Mouse (Mus musculus) forebrain, embryonic 14.5 days (tissue): Measurements from ENCODE around the gene Emsy. TPM values are rescaled to one million over a fixed set of nuclear protein-coding genes. Genes with fewer than 3 reads are reported as not detected.

Experiments
- ATAC-seq: fragments of 200-750 bp; cut with Nextera tagmentation; 2 replicates; pipeline ENCODE4 v1.8.0; 2017; ENCODE audit warnings: mild to moderate bottlenecking, moderate library complexity
- DNase-seq: peaks from one replicate; pipeline ENCODE4 v3.0.0-alpha.2; 2015; ENCODE audit warnings: low spot score
- H3K27ac ChIP-seq: fragments of 300-500 bp; sonication (generic); 2 replicates; pipeline ENCODE4 v1.5.1; 2014; ENCODE audit warnings: low read depth, mild to moderate bottlenecking, control low read depth, low read length, moderate library complexity
- H3K27me3 ChIP-seq: fragments of 300-500 bp; sonication (generic); replicated peaks from 2 replicates; pipeline ENCODE4 v1.6.1; 2014; ENCODE audit warnings: low read length, control low read depth, mixed read lengths; ENCODE audit not compliant: control insufficient read depth, insufficient read depth
- H3K36me3 ChIP-seq: fragments of 300-500 bp; sonication (generic); 2 replicates; pipeline ENCODE4 v1.6.1; 2014; ENCODE audit warnings: low read length, control low read depth; ENCODE audit not compliant: control insufficient read depth, insufficient read depth
- H3K4me1 ChIP-seq: fragments of 300-500 bp; sonication (generic); 2 replicates; pipeline ENCODE4 v1.6.1; 2014; ENCODE audit warnings: antibody characterized with exemption, low read length, control low read depth; ENCODE audit not compliant: control insufficient read depth, insufficient read depth
- H3K4me2 ChIP-seq: fragments of 300-500 bp; sonication (generic); 2 replicates; pipeline ENCODE4 v1.6.1; 2014; ENCODE audit warnings: mild to moderate bottlenecking, control low read depth, low read length
- H3K4me3 ChIP-seq: fragments of 300-500 bp; sonication (generic); 2 replicates; pipeline ENCODE4 v1.5.1; 2014; ENCODE audit warnings: low read depth, low read length, control low read depth
- H3K9ac ChIP-seq: fragments of 300-500 bp; sonication (generic); 2 replicates; pipeline ENCODE4 v1.6.1; 2014; ENCODE audit warnings: mild to moderate bottlenecking, low read length, control low read depth, moderate library complexity
- H3K9me3 ChIP-seq: fragments of 300-500 bp; sonication (generic); replicated peaks from 2 replicates; pipeline ENCODE4 v1.6.1; 2016; ENCODE audit warnings: low read length, control low read depth, mixed read lengths; ENCODE audit not compliant: control insufficient read depth
- WGBS: fragments of 180-500 bp; shearing (Covaris S2); extraction: QIAGEN DNeasy Blood & Tissue Kit; methylation state at CpG from one replicate; pipeline ENCODE4 v1.1.7; 2014; 5-methylcytosine and 5-hydroxymethylcytosine counted together
- polyA plus RNA-seq: library from polyadenylated mRNA; unstranded; fragments of >200 nt; fragmentation: Nextera tagmentation; extraction: Ambion mirVana; gene quantifications from 2 replicates; pipeline ENCODE4 v1.2.1, GENCODE M21; 2014

The Emsy gene
- polyA plus RNA-seq, 1 experiment from 2014 or later, result 49.4 TPM

- Histone ChIP-seq H3K4me2 (no peak overlapping the region), H3K27me3 (no peaks in the 10 kb centered on the region), H3K27ac (no peak overlapping the region), H3K9ac (no peak overlapping the region), H3K36me3 (peaks cover 26% of the 10 kb centered on the region), H3K9me3 (no peaks in the 10 kb centered on the region), H3K4me1 (no peaks in the 10 kb centered on the region), H3K4me3 (no peak overlapping the region)
- 94% methylated on average over 4 of the region's 4 CpGs for WGBS
- DNase-seq (no peak), ATAC-seq (no peak)
Measured at GRCm38 (mm10) chr7:98601715-98602114, 54.9 kb downstream of the Emsy start.

- no peak overlapping the region for H3K27ac ChIP-seq
- H3K4me1 ChIP-seq, result no peaks in the 10 kb centered on the region
- peaks cover 57% of the 10 kb centered on the region for H3K36me3 ChIP-seq
- no peak overlapping the region for H3K9ac ChIP-seq
- no peak for ATAC-seq
- H3K4me3 ChIP-seq, result no peak overlapping the region
- no peaks in the 10 kb centered on the region for H3K9me3 ChIP-seq
- no peak for DNase-seq
- H3K27me3 ChIP-seq, result no peaks in the 10 kb centered on the region
- 78% methylated on average over 8 of the region's 8 CpGs for WGBS
- H3K4me2 ChIP-seq, result no peak overlapping the region
Measured at GRCm38 (mm10) chr7:98597402-98597801, 59.2 kb downstream of the Emsy start.

- ATAC-seq (no peak), DNase-seq (no peak)
- H3K27ac ChIP-seq, result no peak overlapping the region
- no peaks in the 10 kb centered on the region for H3K9me3 ChIP-seq
- H3K4me1 ChIP-seq, result no peaks in the 10 kb centered on the region
- H3K9ac ChIP-seq, result no peak overlapping the region
- WGBS, result 96% methylated on average over 4 of the region's 4 CpGs
- H3K27me3 ChIP-seq, result no peaks in the 10 kb centered on the region
- no peak overlapping the region for H3K4me2 ChIP-seq
- H3K4me3 ChIP-seq, result no peak overlapping the region
- H3K36me3 ChIP-seq, result peaks cover 61% of the 10 kb centered on the region
Measured at GRCm38 (mm10) chr7:98594731-98595130, 61.9 kb downstream of the Emsy start.

- Histone ChIP-seq H3K9me3 (no peaks in the 10 kb centered on the region), H3K4me3 (no peak overlapping the region), H3K9ac (no peak overlapping the region), H3K4me2 (no peak overlapping the region), H3K4me1 (no peaks in the 10 kb centered on the region), H3K36me3 (peaks cover 73% of the 10 kb centered on the region), H3K27me3 (no peaks in the 10 kb centered on the region), H3K27ac (no peak overlapping the region)
- DNase-seq, result no peak
- WGBS, result 86% methylated on average over 6 of the region's 6 CpGs
- ATAC-seq, result no peak
Measured at GRCm38 (mm10) chr7:98593276-98593675, 63.3 kb downstream of the Emsy start.

GRCm38 (mm10) chr7:98589028-98589427 is 67.6 kb downstream of the Emsy start:
- no peak for ATAC-seq
- peak; percentile 39 for DNase-seq
- Histone ChIP-seq H3K4me2 (no peak overlapping the region), H3K4me1 (no peaks in the 10 kb centered on the region), H3K9me3 (no peaks in the 10 kb centered on the region), H3K27me3 (no peaks in the 10 kb centered on the region), H3K9ac (no peak overlapping the region), H3K27ac (no peak overlapping the region), H3K36me3 (peaks cover 51% of the 10 kb centered on the region), H3K4me3 (no peak overlapping the region)
- WGBS, result 83% methylated on average over 3 of the region's 3 CpGs

- no peak for ATAC-seq
Measured at GRCm38 (mm10) chr7:98586313-98586712, 70.3 kb downstream of the Emsy start.

GRCm38 (mm10) chr7:98584555-98584954 is 72.0 kb downstream of the Emsy start:
- no peak overlapping the region for H3K9ac ChIP-seq
- H3K9me3 ChIP-seq, result no peaks in the 10 kb centered on the region
- DNase-seq, result no peak
- no peaks in the 10 kb centered on the region for H3K4me1 ChIP-seq
- 72% methylated on average over 3 of the region's 3 CpGs for WGBS
- H3K4me3 ChIP-seq, result no peak overlapping the region
- no peak overlapping the region for H3K27ac ChIP-seq
- H3K27me3 ChIP-seq, result no peaks in the 10 kb centered on the region
- peaks cover 19% of the 10 kb centered on the region for H3K36me3 ChIP-seq
- ATAC-seq, result no peak
- H3K4me2 ChIP-seq, result no peak overlapping the region

More at GRCm38 (mm10) chr7:98586313-98586712, 70.3 kb downstream of the Emsy start:
- Histone ChIP-seq H3K27ac (no peak overlapping the region), H3K9me3 (no peaks in the 10 kb centered on the region), H3K36me3 (peaks cover 36% of the 10 kb centered on the region), H3K4me1 (no peaks in the 10 kb centered on the region), H3K4me3 (no peak overlapping the region), H3K9ac (no peak overlapping the region), H3K27me3 (no peaks in the 10 kb centered on the region), H3K4me2 (no peak overlapping the region)
- WGBS, result 94% methylated on average over 3 of the region's 3 CpGs
- no peak for DNase-seq

- 85% methylated on average over 4 of the region's 4 CpGs for WGBS
- Histone ChIP-seq H3K36me3 (peaks cover 3% of the 10 kb centered on the region; the same call in 1 of the 2 replicates), H3K4me3 (no peak overlapping the region), H3K4me1 (no peaks in the 10 kb centered on the region), H3K27ac (no peak overlapping the region), H3K9me3 (no peaks in the 10 kb centered on the region), H3K9ac (no peak overlapping the region), H3K4me2 (no peak overlapping the region), H3K27me3 (no peaks in the 10 kb centered on the region)
- DNase-seq (no peak), ATAC-seq (no peak)
Measured at GRCm38 (mm10) chr7:98581266-98581665, 75.3 kb downstream of the Emsy start.

GRCm38 (mm10) chr7:98580441-98580840 is 76.1 kb downstream of the Emsy start:
- Histone ChIP-seq H3K9me3 (no peaks in the 10 kb centered on the region), H3K4me2 (no peak overlapping the region), H3K4me3 (no peak overlapping the region), H3K4me1 (no peaks in the 10 kb centered on the region), H3K9ac (no peak overlapping the region), H3K36me3 (no peaks in the 10 kb centered on the region), H3K27ac (no peak overlapping the region), H3K27me3 (no peaks in the 10 kb centered on the region)
- WGBS, result 86% methylated on average over 7 of the region's 7 CpGs
- no peak for DNase-seq
- no peak for ATAC-seq
